Mouse (Mus musculus) midbrain, embryonic 10.5 days (tissue): ENCODE measurements around the gene Prkcsh. TPM values are rescaled to one million over a fixed set of nuclear protein-coding genes. Genes with fewer than 3 reads are reported as not detected.

Experiments used
- DNase-seq: peaks from one replicate; pipeline ENCODE4 v3.0.0-alpha.2; 2017; ENCODE audit warnings: low spot score
- H3K27ac ChIP-seq: fragments of 300-500 bp; sonication (generic); replicated peaks from 2 replicates; pipeline ENCODE4 v1.5.1; 2016; ENCODE audit warnings: mild to moderate bottlenecking
- H3K27me3 ChIP-seq: fragments of 300-500 bp; sonication (generic); 2 replicates; pipeline ENCODE4 v1.6.1; 2016; ENCODE audit warnings: low read depth, mild to moderate bottlenecking; ENCODE audit not compliant: poor library complexity, severe bottlenecking
- H3K36me3 ChIP-seq: fragments of 300-500 bp; sonication (generic); 2 replicates; pipeline ENCODE4 v1.6.1; 2016; ENCODE audit warnings: mild to moderate bottlenecking, moderate library complexity
- H3K4me1 ChIP-seq: fragments of 300-500 bp; sonication (generic); 2 replicates; pipeline ENCODE4 v1.6.1; 2016
- H3K4me3 ChIP-seq: fragments of 300-500 bp; sonication (generic); 2 replicates; pipeline ENCODE4 v1.5.1; 2016; ENCODE audit warnings: mild to moderate bottlenecking, moderate library complexity
- H3K9me3 ChIP-seq: fragments of 300-500 bp; sonication (generic); replicated peaks from 2 replicates; pipeline ENCODE4 v1.6.1; 2016; ENCODE audit warnings: mild to moderate bottlenecking
- WGBS: fragments of 180-500 bp; shearing (Covaris S2); methylation state at CpG from one replicate; pipeline ENCODE4 v1.1.7; 2016; 5-methylcytosine and 5-hydroxymethylcytosine counted together
- polyA plus RNA-seq: library from polyadenylated mRNA; unstranded; fragments of >200 nt; fragmentation: Nextera tagmentation; extraction: Ambion mirVana; gene quantifications from 2 replicates; pipeline ENCODE4 v1.2.1, GENCODE M21; 2016

The Prkcsh gene
- polyA plus RNA-seq, 1 experiment from 2014 or later = 108 TPM

- WGBS = 1% methylated on average over 32 of the region's 32 CpGs
- peaks cover 37% of the 10 kb centered on the region for H3K36me3 ChIP-seq
- H3K27me3 ChIP-seq = peaks cover 76% of the 10 kb centered on the region
- peaks cover 41% of the 10 kb centered on the region for H3K4me1 ChIP-seq
- H3K27ac ChIP-seq = peak overlapping the region; percentile 13; the same call in 1 of the 2 replicates
- DNase-seq = peak; percentile 83
- peak overlapping the region; percentile 46 for H3K4me3 ChIP-seq
- H3K9me3 ChIP-seq = no peaks in the 10 kb centered on the region
Observed at GRCm38 (mm10) chr9:22054411-22055076, 51.9 kb downstream of the Prkcsh start.

DNA sequence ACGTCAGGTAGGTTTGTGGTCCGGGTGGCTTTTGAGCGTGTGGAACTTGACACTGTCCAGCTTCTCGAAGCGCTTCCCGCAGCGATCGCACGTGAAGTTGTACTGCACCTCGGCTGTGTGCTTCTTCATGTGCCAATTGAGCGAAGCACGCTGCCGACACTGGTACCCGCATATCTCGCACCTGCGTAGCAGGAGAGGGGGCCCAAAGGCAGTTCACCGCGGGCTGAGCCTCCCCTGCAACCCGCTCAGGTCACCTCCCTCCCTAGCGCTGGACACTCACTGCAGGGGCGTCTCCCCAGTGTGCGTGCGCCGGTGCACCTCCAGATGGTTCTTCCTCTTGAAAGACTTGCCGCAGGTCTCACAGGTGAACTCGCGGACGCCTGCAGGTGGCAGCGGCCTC lies 53.1 kb downstream of the Prkcsh start:
- Histone ChIP-seq H3K27me3 (peaks cover 64% of the 10 kb centered on the region), H3K4me1 (peaks cover 30% of the 10 kb centered on the region), H3K36me3 (peaks cover 48% of the 10 kb centered on the region), H3K4me3 (no peak overlapping the region), H3K9me3 (no peaks in the 10 kb centered on the region), H3K27ac (no peak overlapping the region)
- WGBS = 42% methylated on average over 29 of the region's 29 CpGs
- no peak for DNase-seq

DNA sequence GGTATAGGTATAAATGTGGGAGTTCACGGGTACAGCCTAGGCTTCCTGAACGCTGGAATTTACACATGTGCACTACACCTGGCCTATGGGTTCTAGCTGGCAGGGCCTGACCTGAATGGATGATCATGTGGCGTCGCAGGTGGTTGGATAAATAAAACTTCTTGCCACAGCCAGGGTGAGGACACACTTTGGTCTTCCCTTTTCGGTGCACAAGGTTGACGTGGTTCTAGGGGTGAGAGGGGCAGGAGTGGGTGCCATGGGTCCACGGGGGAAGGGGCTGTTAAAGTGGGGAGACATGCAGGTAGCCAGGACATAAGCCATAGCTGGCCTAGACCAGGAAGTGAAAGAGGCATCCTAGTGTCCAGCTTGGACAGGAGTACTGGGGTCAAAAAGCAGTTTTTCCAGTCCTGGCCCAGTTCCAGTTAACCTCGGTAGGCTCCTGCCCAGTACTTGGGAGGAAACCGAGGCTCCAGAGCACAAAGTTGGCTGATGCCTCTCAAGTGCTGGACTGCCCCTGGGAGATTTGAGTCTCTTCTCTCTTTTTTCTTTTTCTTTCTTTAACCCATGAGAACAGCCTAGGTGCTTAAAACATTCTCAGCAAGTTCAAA lies 53.8 kb downstream of the Prkcsh start:
- Histone ChIP-seq H3K4me1 (peaks cover 23% of the 10 kb centered on the region), H3K27me3 (peaks cover 57% of the 10 kb centered on the region), H3K4me3 (no peak overlapping the region), H3K9me3 (no peaks in the 10 kb centered on the region), H3K36me3 (peaks cover 55% of the 10 kb centered on the region), H3K27ac (no peak overlapping the region)
- 75% methylated on average over 9 of the region's 9 CpGs for WGBS
- DNase-seq = no peak

DNA sequence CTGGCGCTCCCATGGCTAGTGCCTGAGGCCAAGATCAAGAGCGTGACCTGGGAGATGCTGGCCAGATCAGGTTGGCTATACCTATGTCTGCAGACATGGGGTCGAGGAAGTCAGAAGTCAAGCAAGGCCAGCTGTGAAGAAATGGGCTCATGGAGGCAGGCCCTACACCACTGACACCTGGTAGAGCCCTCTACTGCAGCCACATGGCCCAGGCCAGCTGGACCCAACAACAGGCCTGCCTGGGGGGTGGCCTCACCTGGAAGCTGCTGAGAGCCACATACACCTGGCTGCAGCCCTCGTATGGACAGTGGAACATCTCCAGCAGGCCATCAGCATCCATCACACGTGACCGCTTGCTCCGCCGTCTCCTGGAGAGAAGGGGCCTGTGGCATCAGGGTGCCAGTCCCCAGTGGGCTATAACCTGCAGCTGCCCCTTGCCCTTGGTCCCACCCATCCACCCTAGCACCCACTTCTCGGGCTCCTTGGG lies 54.5 kb downstream of the Prkcsh start:
- 90% methylated on average over 9 of the region's 9 CpGs for WGBS
- H3K27ac ChIP-seq = no peak overlapping the region

GRCm38 (mm10) chr9:22058011-22058424 lies 55.4 kb downstream of the Prkcsh start:
- Histone ChIP-seq H3K4me3 (no peak overlapping the region), H3K36me3 (peaks cover 71% of the 10 kb centered on the region), H3K27ac (no peak overlapping the region), H3K9me3 (no peaks in the 10 kb centered on the region), H3K27me3 (peaks cover 41% of the 10 kb centered on the region), H3K4me1 (peaks cover 13% of the 10 kb centered on the region)
- DNase-seq = no peak
- WGBS = 92% methylated on average over 9 of the region's 9 CpGs

More for the DNA sequence above, 54.5 kb downstream of the Prkcsh start:
- Histone ChIP-seq H3K36me3 (peaks cover 62% of the 10 kb centered on the region), H3K4me3 (no peak overlapping the region), H3K9me3 (no peaks in the 10 kb centered on the region), H3K4me1 (peaks cover 16% of the 10 kb centered on the region), H3K27me3 (peaks cover 51% of the 10 kb centered on the region)
- DNase-seq = no peak

DNA sequence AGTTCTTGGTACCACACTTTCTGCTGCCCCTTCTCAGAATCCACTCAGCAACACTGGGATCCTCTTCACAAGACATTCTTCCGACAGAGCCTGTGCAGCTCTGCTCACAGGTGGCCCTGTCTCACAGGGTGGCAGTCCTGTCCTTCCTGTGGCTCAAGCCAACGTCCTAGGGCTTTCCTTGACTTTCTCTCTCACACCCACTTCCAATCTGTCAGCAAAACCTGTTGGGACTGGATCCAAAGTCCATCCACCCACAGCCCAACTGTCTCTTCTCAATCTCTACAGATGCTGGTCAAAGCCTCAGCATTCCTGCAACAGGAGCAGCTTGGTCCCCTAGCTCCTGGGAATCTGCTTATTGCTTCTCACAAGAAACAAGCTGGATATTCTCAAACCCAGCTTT lies 58.7 kb downstream of the Prkcsh start:
- no peak for DNase-seq
- Histone ChIP-seq H3K4me3 (no peak overlapping the region), H3K27ac (no peak overlapping the region), H3K4me1 (no peaks in the 10 kb centered on the region), H3K27me3 (peaks cover 9% of the 10 kb centered on the region; the same call in 1 of the 2 replicates), H3K9me3 (no peaks in the 10 kb centered on the region; the same call in 1 of the 2 replicates), H3K36me3 (peaks cover 99% of the 10 kb centered on the region)
- WGBS = 85% methylated on average over 2 of the region's 2 CpGs

Other genes with a start within 250 kb of the Prkcsh start
- 146 and 175 TPM in 2 replicates for gene Spc24, start 242.5 kb upstream of the Prkcsh start, polyA plus RNA-seq
- gene Kank2, start 204.1 kb upstream of the Prkcsh start, polyA plus RNA-seq = 8.6 and 9.5 TPM in 2 replicates
- gene Angptl8, start 167.3 kb upstream of the Prkcsh start, polyA plus RNA-seq = 0.47 and 0.83 TPM in 2 replicates
- 22.0 and 23.5 TPM in 2 replicates for gene Dock6, start 150.2 kb upstream of the Prkcsh start, polyA plus RNA-seq
- gene Rab3d, start 84.6 kb upstream of the Prkcsh start, polyA plus RNA-seq = 8.3 and 9.7 TPM in 2 replicates
- 4.2 and 4.6 TPM in 2 replicates for gene Ccdc159, start 75.3 kb upstream of the Prkcsh start, polyA plus RNA-seq
- gene Tmem205, start 75.2 kb upstream of the Prkcsh start, polyA plus RNA-seq = 39.0 and 39.2 TPM in 2 replicates
- gene Plppr2, start 65.8 kb upstream of the Prkcsh start, polyA plus RNA-seq = 14.7 and 22.4 TPM in 2 replicates
- 8.1 and 8.6 TPM in 2 replicates for gene Swsap1, start 47.1 kb upstream of the Prkcsh start, polyA plus RNA-seq
- gene Epor, start 39.3 kb upstream of the Prkcsh start, polyA plus RNA-seq = 8.9 and 10.2 TPM in 2 replicates
- gene Rgl3, start 13.4 kb upstream of the Prkcsh start, polyA plus RNA-seq = 3.0 and 3.7 TPM in 2 replicates
- gene Ccdc151, start 172 bp upstream of the Prkcsh start, polyA plus RNA-seq = 5.7 and 6.3 TPM in 2 replicates
- 16.7 and 26.8 TPM in 2 replicates for gene Elavl3, start 49.2 kb downstream of the Prkcsh start, polyA plus RNA-seq
- gene Gm49318, start 68.5 kb downstream of the Prkcsh start, polyA plus RNA-seq = not detected in 2 replicates
- gene Zfp653, start 68.6 kb downstream of the Prkcsh start, polyA plus RNA-seq = 11.7 and 12.6 TPM in 2 replicates
- 41.1 and 44.1 TPM in 2 replicates for gene Ecsit, start 82.6 kb downstream of the Prkcsh start, polyA plus RNA-seq
- gene Cnn1, start 96.4 kb downstream of the Prkcsh start, polyA plus RNA-seq = 1.0 and 3.0 TPM in 2 replicates
- 251 and 265 TPM in 2 replicates for gene Elof1, start 114.4 kb downstream of the Prkcsh start, polyA plus RNA-seq
- gene Acp5, start 132.9 kb downstream of the Prkcsh start, polyA plus RNA-seq = 20.2 and 20.9 TPM in 2 replicates
- gene Pigyl, start 154.0 kb downstream of the Prkcsh start, polyA plus RNA-seq = 57.8 and 60.3 TPM in 2 replicates
- 0.25 TPM in 2 replicates for gene Zfp872, start 185.3 kb downstream of the Prkcsh start, polyA plus RNA-seq
- 10.4 and 11.6 TPM in 2 replicates for gene Zfp809, start 222.9 kb downstream of the Prkcsh start, polyA plus RNA-seq